Mouse (Mus musculus): ENCODE measurements around the gene Pdzd7.

GRCm38 (mm10) chr19:45002301-45002700, 43.2 kb downstream of the Pdzd7 start:
- no peak; the same call in 1 of the 2 replicates for TF ChIP-seq CTCF (IDR thresholded peaks at IDR 0.05; ENCODE audit: low read depth, low read length)
- TF ChIP-seq POLR2A (IDR thresholded peaks at IDR 0.05; ENCODE audit: extremely low read depth, insufficient read depth, low read length), result no peak
